Mouse (Mus musculus): ENCODE data around the gene Olfr70. TPM values are rescaled to one million over a fixed set of nuclear protein-coding genes. Genes with fewer than 3 reads are reported as not detected.

Gene Olfr70
- polyA plus RNA-seq, 1 experiment from 2014 or later: not detected

DNA sequence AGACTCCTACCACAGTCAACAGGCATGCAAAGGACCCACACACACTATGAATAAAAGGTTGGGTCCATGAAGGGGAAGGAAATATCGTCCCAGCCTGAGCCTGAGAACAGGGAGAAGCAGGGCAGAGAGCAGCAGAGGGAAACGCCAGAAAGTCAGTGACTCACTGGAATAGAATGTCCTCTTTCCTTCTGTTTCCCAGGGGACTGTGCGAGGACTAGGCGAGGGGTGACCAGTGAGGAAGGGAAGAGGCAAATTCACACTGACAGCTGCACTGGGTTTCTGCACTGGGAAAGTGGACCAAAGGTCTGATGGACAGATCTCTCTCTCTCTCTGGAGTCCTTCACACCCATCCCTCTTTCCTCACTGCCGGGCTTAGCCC is 28.0 kb upstream of the Olfr70 start:
- no peak overlapping the region for H3K4me3 ChIP-seq
- H3K27me3 ChIP-seq: no peaks in the 10 kb centered on the region
- no peak overlapping the region for H3K4me2 ChIP-seq
- no peaks in the 10 kb centered on the region for H3K9me3 ChIP-seq
- H3K9ac ChIP-seq: no peak overlapping the region
- 27% methylated on average over 4 of the region's 5 CpGs for WGBS
- peak overlapping the region; percentile 64 for H3K27ac ChIP-seq
- no peaks in the 10 kb centered on the region for H3K36me3 ChIP-seq
- H3K4me1 ChIP-seq: peaks cover 65% of the 10 kb centered on the region
- no peak for ATAC-seq (ENCODE audit: insufficient number of reproducible peaks, low FRiP score, low TSS enrichment, low read depth)

DNA sequence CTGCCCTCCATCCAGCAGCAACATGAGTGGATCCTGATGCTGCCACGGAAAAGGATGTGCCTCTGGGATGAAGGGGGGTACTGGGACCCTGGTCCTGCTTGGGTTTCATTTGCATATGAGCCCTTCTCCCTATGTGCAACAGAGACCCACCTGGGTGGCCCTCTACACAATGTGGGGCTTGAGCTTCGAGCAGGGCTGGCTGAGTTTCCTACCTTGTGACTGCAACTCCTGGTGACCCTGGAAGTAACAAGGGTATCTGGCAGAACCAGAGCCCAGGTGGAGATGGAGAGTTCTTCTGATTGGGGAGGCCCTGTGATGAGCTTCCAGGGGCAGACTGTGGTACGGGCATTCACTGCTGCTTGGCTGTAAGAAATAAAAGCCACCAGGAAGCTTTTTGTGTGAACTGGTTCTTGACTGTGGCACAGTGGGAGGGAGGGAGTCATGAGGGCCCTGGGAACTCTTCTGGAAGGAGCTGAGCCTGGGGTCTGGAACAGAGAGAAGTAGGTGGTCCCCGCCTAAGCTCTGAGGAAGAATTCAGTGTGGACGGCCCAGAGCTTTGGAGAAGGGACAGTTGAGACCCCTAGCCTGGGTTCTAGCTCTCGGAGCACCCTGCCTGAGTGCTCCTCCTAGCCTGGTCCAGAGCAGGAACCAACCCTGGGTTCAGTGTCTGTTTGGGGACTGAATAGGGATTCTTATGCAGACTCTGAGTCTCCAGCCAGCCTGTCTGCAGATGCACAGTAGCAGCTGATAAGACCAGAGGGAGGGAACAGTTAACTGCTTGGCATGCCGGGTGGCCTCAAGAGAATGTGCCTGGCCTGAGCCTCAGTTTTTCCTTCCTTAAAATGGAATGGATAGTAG is 27.3 kb upstream of the Olfr70 start:
- peaks cover 60% of the 10 kb centered on the region for H3K4me1 ChIP-seq

DNA sequence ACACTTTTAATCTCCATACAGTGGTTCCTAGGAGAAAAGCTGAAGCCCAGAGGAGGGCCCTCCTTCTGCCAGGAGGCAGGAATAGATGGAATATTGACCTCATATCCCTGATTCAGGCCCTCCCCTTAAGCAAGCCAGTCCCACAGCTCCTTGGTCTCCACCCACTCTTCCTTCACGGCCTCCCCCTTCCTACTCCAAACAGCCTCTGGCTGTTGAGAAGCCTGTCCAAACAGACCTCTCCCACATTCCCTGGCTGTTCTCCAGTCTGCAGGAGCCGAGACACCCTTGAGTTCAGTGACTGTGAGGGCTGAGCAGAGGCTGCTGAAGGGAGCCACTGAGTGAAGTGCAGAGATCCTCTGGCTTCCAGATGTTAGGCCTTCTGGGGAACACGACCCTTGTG is 26.4 kb upstream of the Olfr70 start, which contains the start of gene Hrct1:
TSS of gene Hrct1 (plus strand) at position 194 of the 400 bp plus-strand sequence.
- Histone ChIP-seq H3K4me1 (peaks cover 52% of the 10 kb centered on the region), H3K9me3 (no peaks in the 10 kb centered on the region), H3K27ac (peak within 1 kb of the TSS; percentile 64), H3K9ac (0 out of 2 replicates have a peak within 1 kb of the TSS, but pooled peaks have one; percentile 7), H3K4me3 (no peak within 1 kb of the TSS), H3K36me3 (no peaks in the 10 kb centered on the region), H3K4me2 (no peak within 1 kb of the TSS), H3K27me3 (no peaks in the 10 kb centered on the region)
- ATAC-seq (ENCODE audit: insufficient number of reproducible peaks, low FRiP score, low TSS enrichment, low read depth): peak; percentile 81
- 13% methylated on average over 3 of the region's 3 CpGs for WGBS

More for the DNA sequence above, 27.3 kb upstream of the Olfr70 start:
- peak overlapping the region; percentile 64 for H3K27ac ChIP-seq
- no peak overlapping the region for H3K9ac ChIP-seq
- no peaks in the 10 kb centered on the region for H3K36me3 ChIP-seq
- no peak overlapping the region for H3K4me3 ChIP-seq
- no peak overlapping the region for H3K4me2 ChIP-seq
- ATAC-seq (ENCODE audit: insufficient number of reproducible peaks, low FRiP score, low TSS enrichment, low read depth): no peak
- H3K27me3 ChIP-seq: no peaks in the 10 kb centered on the region
- WGBS: 62% methylated on average over 7 of the region's 7 CpGs
- no peaks in the 10 kb centered on the region for H3K9me3 ChIP-seq

DNA sequence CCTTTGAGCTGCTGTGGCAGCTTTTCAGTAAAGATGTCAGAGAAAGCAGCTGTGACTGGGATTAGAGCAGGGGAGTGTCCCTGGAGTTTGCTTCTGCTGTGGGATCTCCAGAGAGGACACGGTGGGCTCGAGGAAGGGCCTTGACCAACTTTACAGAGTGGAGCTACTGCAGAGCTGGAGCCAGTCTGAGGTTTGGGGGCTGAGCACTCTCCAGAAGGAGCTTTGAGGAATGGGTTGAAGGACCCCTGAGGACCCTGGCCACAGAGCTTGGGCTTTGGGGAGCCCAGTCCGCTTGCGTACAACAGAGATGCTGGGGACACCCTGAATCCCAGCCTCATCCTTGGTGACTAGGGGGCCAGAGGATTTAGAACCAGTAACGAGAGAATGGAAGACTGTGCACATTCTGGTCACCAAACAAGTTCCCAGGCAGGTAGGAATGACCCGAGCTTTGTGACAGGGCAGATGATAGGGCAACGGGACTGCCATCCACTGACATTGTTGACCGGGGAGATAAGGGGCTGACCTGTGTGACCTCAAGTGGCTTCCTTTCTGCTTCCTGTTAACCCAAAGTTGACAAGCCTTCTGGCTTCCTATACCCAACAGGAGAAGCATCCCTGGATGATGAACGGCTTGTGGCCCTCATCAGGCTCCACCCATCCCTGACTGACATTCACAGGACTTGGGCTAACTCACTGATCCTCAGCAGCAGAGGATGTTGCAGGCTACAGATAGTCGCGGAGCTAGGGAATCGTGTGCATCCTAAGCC is 25.8 kb upstream of the Olfr70 start:
- WGBS: 65% methylated on average over 12 of the region's 12 CpGs
- Histone ChIP-seq H3K27me3 (no peaks in the 10 kb centered on the region), H3K9ac (0 out of 2 replicates have a peak overlapping the region, but pooled peaks have one; percentile 7), H3K4me3 (no peak overlapping the region), H3K9me3 (no peaks in the 10 kb centered on the region), H3K4me1 (peaks cover 51% of the 10 kb centered on the region), H3K4me2 (no peak overlapping the region), H3K36me3 (no peaks in the 10 kb centered on the region), H3K27ac (peak overlapping the region; percentile 64)
- ATAC-seq (ENCODE audit: insufficient number of reproducible peaks, low FRiP score, low TSS enrichment, low read depth): no peak

DNA sequence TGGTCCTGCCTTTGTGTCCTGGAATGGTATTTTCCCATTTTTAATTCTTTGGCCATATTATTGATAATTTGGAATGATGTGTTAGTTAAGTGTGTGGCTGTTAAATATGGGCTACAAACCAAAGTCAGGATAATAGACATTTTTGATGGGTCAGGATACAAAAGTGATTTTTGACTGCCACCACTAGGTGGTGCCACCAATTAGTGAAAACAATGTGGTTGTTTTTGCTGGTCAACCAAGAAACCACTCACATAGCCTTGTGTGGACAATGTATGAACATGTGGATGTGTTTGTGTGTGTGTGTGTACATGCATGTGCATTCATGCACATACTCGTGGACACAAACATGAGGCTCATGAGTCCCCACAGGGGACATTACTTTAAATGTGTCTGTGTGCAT is 24.2 kb upstream of the Olfr70 start:
- Histone ChIP-seq H3K36me3 (no peaks in the 10 kb centered on the region), H3K9ac (no peak overlapping the region), H3K4me3 (no peak overlapping the region), H3K4me2 (no peak overlapping the region), H3K27ac (no peak overlapping the region), H3K9me3 (no peaks in the 10 kb centered on the region), H3K27me3 (no peaks in the 10 kb centered on the region), H3K4me1 (peaks cover 36% of the 10 kb centered on the region)
- ATAC-seq (ENCODE audit: insufficient number of reproducible peaks, low FRiP score, low TSS enrichment, low read depth): no peak
- 21% methylated on average over 1 of the region's 1 CpGs for WGBS

DNA sequence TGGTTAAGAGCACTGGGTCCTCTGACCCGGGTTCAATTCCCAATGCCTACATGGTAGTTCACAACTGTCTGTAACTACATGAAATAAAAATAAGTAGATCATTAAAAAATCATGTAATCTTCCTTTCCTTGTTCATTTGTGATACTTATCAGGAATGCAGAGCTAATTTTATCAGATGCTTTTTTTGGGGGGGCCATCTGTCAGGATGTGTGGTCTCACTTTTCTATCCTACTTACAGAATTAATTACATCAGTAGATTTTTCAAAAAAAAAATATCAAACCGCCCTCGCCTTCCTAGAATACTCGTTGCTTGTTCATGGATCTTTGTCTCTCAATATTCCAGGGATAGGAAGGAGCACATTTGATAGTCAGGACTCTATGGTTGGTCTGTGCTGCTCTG is 21.6 kb upstream of the Olfr70 start:
- ATAC-seq (ENCODE audit: insufficient number of reproducible peaks, low FRiP score, low TSS enrichment, low read depth): no peak
- WGBS: 82% methylated on average over 4 of the region's 4 CpGs
- H3K36me3 ChIP-seq: no peaks in the 10 kb centered on the region
- H3K4me3 ChIP-seq: no peak overlapping the region
- H3K4me2 ChIP-seq: no peak overlapping the region
- no peak overlapping the region for H3K27ac ChIP-seq
- no peak overlapping the region for H3K9ac ChIP-seq
- no peaks in the 10 kb centered on the region for H3K27me3 ChIP-seq
- peaks cover 14% of the 10 kb centered on the region for H3K4me1 ChIP-seq
- no peaks in the 10 kb centered on the region for H3K9me3 ChIP-seq

DNA sequence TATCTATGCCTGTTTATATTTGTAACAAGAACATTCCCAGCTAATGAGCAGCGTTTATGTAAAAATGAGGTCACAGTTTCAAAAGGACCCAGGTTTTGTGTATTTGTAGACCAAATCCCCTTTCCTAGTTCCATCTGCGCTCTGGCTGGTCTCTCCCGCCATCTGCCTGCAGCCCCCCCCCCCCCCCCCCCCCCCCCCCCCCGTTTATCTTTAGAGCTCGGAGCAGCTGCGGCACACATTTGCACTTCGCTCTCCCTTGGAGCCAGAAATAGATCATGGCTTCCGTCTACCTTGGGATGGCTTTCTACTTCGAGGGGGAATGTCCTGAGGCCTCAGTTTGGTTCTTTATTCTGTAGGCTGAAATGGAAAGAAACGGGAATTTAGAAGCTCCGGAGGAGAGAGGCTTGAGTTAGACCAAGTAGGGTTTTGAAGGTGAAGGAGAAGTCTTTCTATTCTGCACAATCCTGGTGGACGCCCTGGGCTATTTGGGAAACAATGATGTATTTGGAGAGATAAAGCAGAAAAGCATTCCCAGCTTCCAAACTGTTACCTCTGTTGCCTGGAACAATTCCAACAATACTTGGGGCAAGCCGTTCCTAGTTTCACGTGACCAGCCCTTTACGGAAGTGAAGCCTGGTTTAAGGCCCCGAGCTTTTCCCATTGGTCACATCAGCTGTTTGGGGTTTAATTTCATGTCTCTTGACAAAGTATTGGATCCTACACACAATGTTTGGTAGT is 20.1 kb upstream of the Olfr70 start:
- H3K4me1 ChIP-seq: no peaks in the 10 kb centered on the region
- ATAC-seq (ENCODE audit: insufficient number of reproducible peaks, low FRiP score, low TSS enrichment, low read depth): no peak
- H3K9me3 ChIP-seq: no peaks in the 10 kb centered on the region
- no peaks in the 10 kb centered on the region for H3K36me3 ChIP-seq
- H3K27me3 ChIP-seq: no peaks in the 10 kb centered on the region
- H3K27ac ChIP-seq: no peak overlapping the region
- no peak overlapping the region for H3K4me2 ChIP-seq
- no peak overlapping the region for H3K9ac ChIP-seq
- H3K4me3 ChIP-seq: no peak overlapping the region
- WGBS: 44% methylated on average over 12 of the region's 16 CpGs

DNA sequence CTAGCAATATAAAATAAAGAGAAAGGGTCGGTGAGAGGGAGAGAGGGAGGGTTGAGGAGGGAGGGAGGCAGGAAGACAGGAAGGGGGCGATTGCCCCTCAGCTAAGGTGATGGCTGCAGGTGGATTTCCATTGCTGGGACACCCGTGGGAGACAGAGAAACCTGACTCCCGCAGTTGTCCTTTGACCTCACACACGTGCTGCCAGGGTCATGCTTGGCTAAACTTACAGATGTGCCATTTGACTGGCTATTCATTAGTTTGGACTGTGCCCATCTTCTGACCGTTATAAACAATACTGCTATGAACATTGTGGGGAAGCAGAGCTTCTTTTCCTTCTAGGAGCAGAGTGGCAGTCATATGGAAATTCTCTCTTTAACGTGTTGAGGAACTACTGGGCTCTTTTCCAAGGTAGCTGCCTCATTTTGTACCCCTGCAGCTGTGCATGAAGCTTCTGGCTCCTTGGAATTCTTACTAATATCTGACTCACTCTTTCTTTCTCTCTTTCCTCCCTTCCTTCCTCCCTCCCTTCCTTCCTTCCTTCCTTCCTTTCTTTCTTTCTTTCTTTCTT is 13.1 kb upstream of the Olfr70 start:
- Histone ChIP-seq H3K9me3 (no peaks in the 10 kb centered on the region), H3K27ac (peak overlapping the region; percentile 57), H3K4me2 (no peak overlapping the region), H3K36me3 (no peaks in the 10 kb centered on the region), H3K4me1 (peaks cover 7% of the 10 kb centered on the region), H3K4me3 (no peak overlapping the region), H3K9ac (no peak overlapping the region), H3K27me3 (no peaks in the 10 kb centered on the region)
- WGBS: 32% methylated on average over 7 of the region's 7 CpGs
- ATAC-seq (ENCODE audit: insufficient number of reproducible peaks, low FRiP score, low TSS enrichment, low read depth): no peak

DNA sequence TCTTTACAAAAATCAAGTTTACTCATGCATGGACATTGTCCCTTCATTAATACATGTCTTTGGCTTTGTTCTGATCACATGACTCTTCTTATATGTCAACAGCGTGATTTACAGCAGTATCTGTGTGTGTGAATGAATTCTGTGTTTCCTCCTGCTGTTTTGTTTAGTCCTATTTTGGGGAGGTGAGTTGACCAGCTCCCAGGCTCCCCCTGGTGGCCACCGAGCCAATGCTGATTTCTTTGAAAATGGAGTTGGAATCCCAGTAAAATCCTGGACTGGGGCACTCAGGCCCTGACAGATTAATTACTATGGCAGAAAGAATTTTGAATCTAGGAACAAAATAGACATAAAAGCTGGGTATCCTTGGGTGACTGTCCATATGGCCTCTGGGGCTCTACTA is 11.2 kb upstream of the Olfr70 start:
- WGBS: 2% methylated on average over 2 of the region's 2 CpGs
- H3K9ac ChIP-seq: no peak overlapping the region
- H3K4me2 ChIP-seq: no peak overlapping the region
- ATAC-seq (ENCODE audit: insufficient number of reproducible peaks, low FRiP score, low TSS enrichment, low read depth): no peak
- H3K9me3 ChIP-seq: no peaks in the 10 kb centered on the region
- no peaks in the 10 kb centered on the region for H3K36me3 ChIP-seq
- peaks cover 7% of the 10 kb centered on the region for H3K4me1 ChIP-seq
- no peak overlapping the region for H3K27ac ChIP-seq
- H3K4me3 ChIP-seq: no peak overlapping the region
- H3K27me3 ChIP-seq: 0 out of 2 replicates have a peak, but pooled peaks cover 5% of the 10 kb centered on the region

DNA sequence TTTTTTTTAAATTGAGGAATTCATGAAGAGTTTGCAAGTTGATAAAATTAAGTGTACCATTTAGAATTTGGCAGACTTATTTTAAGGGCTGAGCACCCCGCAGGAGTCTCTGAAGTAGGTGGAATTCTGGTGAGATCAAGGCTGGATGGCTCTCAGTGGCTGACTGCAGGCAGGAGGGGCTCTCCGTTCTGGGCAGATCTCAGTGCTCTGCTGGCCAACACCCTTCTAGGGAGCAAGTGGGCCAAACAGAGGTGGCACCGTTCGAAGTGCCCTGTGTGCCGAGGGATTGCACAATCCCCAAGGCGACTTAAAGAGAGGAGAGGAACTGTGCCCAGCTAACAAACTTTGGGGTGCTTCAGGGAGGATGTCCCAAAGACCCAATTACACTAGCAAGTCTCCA is 9.3 kb upstream of the Olfr70 start, which contains the start of gene Olfr71:
TSS of gene Olfr71 (minus strand) at position 387 of the 400 bp plus-strand sequence.
- H3K4me1 ChIP-seq: peaks cover 11% of the 10 kb centered on the region
- H3K36me3 ChIP-seq: no peaks in the 10 kb centered on the region
- 0 out of 2 replicates have a peak, but pooled peaks cover 5% of the 10 kb centered on the region for H3K27me3 ChIP-seq
- H3K9ac ChIP-seq: no peak within 1 kb of the TSS
- H3K4me2 ChIP-seq: no peak within 1 kb of the TSS
- 58% methylated on average over 6 of the region's 6 CpGs for WGBS
- H3K4me3 ChIP-seq: no peak within 1 kb of the TSS
- no peak within 1 kb of the TSS for H3K27ac ChIP-seq
- no peaks in the 10 kb centered on the region for H3K9me3 ChIP-seq
- no peak for ATAC-seq (ENCODE audit: insufficient number of reproducible peaks, low FRiP score, low TSS enrichment, low read depth)

DNA sequence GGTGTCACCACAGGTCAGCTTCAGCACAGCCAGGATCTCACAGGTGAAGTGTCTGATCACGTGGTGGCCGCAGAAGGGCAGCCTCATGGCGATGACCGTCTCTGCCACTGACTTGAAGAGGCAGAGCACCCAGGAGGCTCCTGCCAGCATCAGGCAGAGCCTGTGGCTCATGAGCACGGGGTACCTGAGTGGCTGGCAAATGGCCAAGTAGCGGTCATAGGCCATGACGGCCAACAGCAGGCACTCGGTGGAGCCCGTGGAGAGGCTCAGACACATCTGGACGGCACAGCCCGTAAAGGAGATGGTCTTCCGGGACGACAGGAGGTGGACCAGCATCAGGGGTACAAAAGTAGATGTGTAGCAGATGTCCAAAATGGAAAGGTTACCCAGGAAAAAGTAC is 5.4 kb upstream of the Olfr70 start:
- no peak overlapping the region for H3K9ac ChIP-seq
- no peak for ATAC-seq (ENCODE audit: insufficient number of reproducible peaks, low FRiP score, low TSS enrichment, low read depth)

More for the DNA sequence above, 5.4 kb upstream of the Olfr70 start:
- Histone ChIP-seq H3K4me2 (no peak overlapping the region), H3K27me3 (0 out of 2 replicates have a peak, but pooled peaks cover 5% of the 10 kb centered on the region), H3K4me1 (0 out of 2 replicates have a peak, but pooled peaks cover 4% of the 10 kb centered on the region), H3K4me3 (no peak overlapping the region), H3K27ac (no peak overlapping the region), H3K36me3 (no peaks in the 10 kb centered on the region), H3K9me3 (no peaks in the 10 kb centered on the region)
- 62% methylated on average over 13 of the region's 13 CpGs for WGBS

Data from limb, embryonic 15.5 days (tissue).